Mouse (Mus musculus) bone marrow macrophage, adult 2 months (primary cell): Measurements from ENCODE around the gene Shisa7.

Experiments used
- CTCF ChIP-seq: IDR thresholded peaks from 2 replicates; pipeline ENCODE4 v1.5.1; 2012; ENCODE audit warnings: low read depth, mild to moderate bottlenecking, low read length, moderate library complexity
- POLR2A ChIP-seq: IDR thresholded peaks from 2 replicates; pipeline ENCODE4 v1.6.1; 2012; ENCODE audit warnings: mild to moderate bottlenecking, low read depth, low read length, borderline replicate concordance

DNA sequence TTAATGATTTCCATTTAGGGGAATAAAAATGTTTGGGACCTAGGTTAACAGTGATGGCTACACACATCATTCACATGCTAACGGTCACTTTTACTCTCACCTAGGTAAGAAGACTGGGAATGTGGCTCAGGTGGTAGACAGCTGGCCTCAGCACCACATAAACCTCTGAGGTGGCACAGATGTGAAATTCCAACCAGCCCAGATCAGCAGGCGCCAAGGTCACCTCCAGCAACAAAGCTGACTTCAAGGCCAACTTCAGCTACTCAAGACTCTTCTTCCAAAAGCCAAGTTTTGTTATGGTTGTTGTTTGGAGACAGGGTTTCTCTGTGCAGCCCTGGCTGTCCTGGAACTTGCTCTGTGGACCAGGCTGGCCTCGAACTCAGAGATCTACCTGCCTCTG is 9.1 kb upstream of the Shisa7 start:
- TF ChIP-seq CTCF (no peak), POLR2A (no peak)
